Mouse (Mus musculus) erythroblast, embryonic 14.5 days (primary cell): Measurements from ENCODE around the gene Atp5f1.

Experiments used
- GATA1 ChIP-seq: IDR thresholded peaks from 2 replicates; pipeline ENCODE4 v1.6.1; 2012; ENCODE audit warnings: low read length, inconsistent platforms, mixed read lengths
- TAL1 ChIP-seq: IDR thresholded peaks from 3 replicates; pipeline ENCODE4 v1.6.1; 2012; ENCODE audit warnings: low read length, inconsistent platforms, mixed read lengths

- TF ChIP-seq TAL1 = no peak
- no peak for TF ChIP-seq GATA1
These were observed 31.1 kb downstream of the Atp5f1 start for GRCm38 (mm10) chr3:105928781-105929180.
